Mouse (Mus musculus): ENCODE measurements at regions not wholly inside any gene's neighbourhood (a gene's known extent, or its start where the extent isn't known, plus 50 kb on each side); places are given as distances from the start of the nearest gene placed in this dataset.

DNA sequence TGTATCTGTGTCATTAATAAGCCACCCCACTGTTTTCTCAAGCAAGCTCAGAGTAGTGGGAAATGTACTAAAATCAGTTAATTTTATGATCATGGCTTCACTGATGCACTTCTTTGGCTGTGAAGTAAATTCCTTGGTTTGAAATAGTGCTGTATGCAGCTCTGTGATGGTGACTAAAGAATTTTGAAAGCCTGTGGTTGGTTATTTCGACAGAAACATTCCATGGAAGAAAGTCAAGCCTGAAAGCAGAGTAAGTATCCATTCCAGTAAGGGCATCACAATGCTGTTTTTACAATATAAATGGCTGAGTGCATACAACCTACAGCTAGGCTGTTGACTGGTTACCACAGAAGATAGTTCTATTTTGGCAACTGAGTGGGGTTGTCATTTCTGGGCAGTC lies 154.2 kb upstream of the Galnt13 start:
- H3K4me3 ChIP-seq (replicated peaks), result no peak overlapping the region
- H3K27me3 ChIP-seq, result no peaks in the 10 kb centered on the region
- H3K27ac ChIP-seq, result no peak overlapping the region
- no peak overlapping the region for H3K9ac ChIP-seq
- 72% methylated on average over 1 of the region's 1 CpGs for WGBS
- H3K36me3 ChIP-seq, result no peaks in the 10 kb centered on the region
- H3K4me2 ChIP-seq, result no peak overlapping the region
- ATAC-seq (replicated peaks; ENCODE audit: low FRiP score), result no peak
- H3K4me1 ChIP-seq, result no peaks in the 10 kb centered on the region
- H3K9me3 ChIP-seq (replicated peaks), result no peaks in the 10 kb centered on the region

GRCm38 (mm10) chr2:54283876-54284275 lies 152.2 kb upstream of the Galnt13 start:
- no peak for ATAC-seq (replicated peaks; ENCODE audit: low FRiP score)
- Histone ChIP-seq H3K36me3 (no peaks in the 10 kb centered on the region), H3K9ac (no peak overlapping the region), H3K27ac (no peak overlapping the region), H3K9me3 (replicated peaks) (no peaks in the 10 kb centered on the region), H3K4me1 (no peaks in the 10 kb centered on the region), H3K4me2 (no peak overlapping the region), H3K4me3 (replicated peaks) (no peak overlapping the region), H3K27me3 (no peaks in the 10 kb centered on the region)
- 87% methylated on average over 2 of the region's 2 CpGs for WGBS

GRCm38 (mm10) chr2:54305473-54305872 lies 130.6 kb upstream of the Galnt13 start:
- H3K4me2 ChIP-seq, result no peak overlapping the region
- no peak overlapping the region for H3K4me3 ChIP-seq (replicated peaks)
- no peak for ATAC-seq (replicated peaks; ENCODE audit: low FRiP score)
- no peak overlapping the region for H3K9ac ChIP-seq
- no peaks in the 10 kb centered on the region for H3K36me3 ChIP-seq
- no peaks in the 10 kb centered on the region for H3K27me3 ChIP-seq
- 74% methylated on average over 4 of the region's 4 CpGs for WGBS
- H3K4me1 ChIP-seq, result no peaks in the 10 kb centered on the region
- H3K9me3 ChIP-seq (replicated peaks), result no peaks in the 10 kb centered on the region
- H3K27ac ChIP-seq, result no peak overlapping the region

DNA sequence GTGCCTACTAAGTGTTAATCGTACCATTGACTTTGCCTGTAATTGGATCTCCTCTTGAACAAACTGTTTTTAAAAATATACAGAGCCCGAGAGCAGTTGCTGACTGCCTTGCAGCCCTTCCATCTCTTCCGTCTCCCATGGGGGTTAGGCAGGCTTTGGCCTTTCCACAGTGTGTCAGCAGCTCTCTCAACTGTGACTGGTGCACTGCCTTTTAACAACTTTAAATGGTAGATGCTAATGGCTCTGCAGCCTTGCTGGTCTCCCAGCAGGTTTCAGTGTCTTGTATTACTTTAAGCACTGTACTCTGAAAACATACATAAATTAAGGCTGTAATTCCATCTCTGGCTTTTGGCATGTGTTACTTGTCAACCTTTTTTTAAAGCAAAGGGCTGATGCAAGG lies 117.6 kb upstream of the Galnt13 start:
- H3K4me2 ChIP-seq, result no peak overlapping the region
- no peaks in the 10 kb centered on the region for H3K9me3 ChIP-seq (replicated peaks)
- H3K27ac ChIP-seq, result no peak overlapping the region
- H3K4me3 ChIP-seq (replicated peaks), result no peak overlapping the region
- H3K4me1 ChIP-seq, result 0 out of 2 replicates have a peak, but pooled peaks cover 4% of the 10 kb centered on the region
- H3K27me3 ChIP-seq, result no peaks in the 10 kb centered on the region
- no peak overlapping the region for H3K9ac ChIP-seq
- WGBS, result 27% methylated on average over 3 of the region's 3 CpGs
- no peaks in the 10 kb centered on the region for H3K36me3 ChIP-seq
- ATAC-seq (replicated peaks; ENCODE audit: low FRiP score), result peak; percentile 97

DNA sequence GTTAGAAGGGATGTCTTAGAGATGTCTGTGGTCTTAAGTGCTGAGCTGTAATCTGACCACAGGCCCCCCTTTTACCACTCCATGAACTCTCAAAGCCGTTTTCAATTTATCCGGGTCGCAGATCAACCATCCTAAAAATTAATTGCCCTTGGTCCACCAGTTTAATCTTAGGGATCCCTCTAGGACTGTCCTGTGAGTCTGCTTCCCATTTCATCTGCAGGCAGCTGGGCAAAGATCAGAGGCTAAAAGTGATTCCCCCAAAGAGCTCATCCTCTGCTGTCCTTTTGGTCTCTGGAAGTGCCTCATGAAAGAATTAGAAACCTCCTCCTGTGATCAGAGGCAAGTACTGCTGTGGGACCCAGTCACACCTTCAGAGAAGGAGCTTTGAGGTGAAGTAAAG lies 69.2 kb upstream of the Galnt13 start:
- WGBS, result 21% methylated on average over 3 of the region's 3 CpGs
- Histone ChIP-seq H3K36me3 (no peaks in the 10 kb centered on the region), H3K4me2 (no peak overlapping the region), H3K4me1 (no peaks in the 10 kb centered on the region), H3K27me3 (no peaks in the 10 kb centered on the region), H3K27ac (no peak overlapping the region), H3K9me3 (replicated peaks) (no peaks in the 10 kb centered on the region), H3K9ac (no peak overlapping the region), H3K4me3 (replicated peaks) (no peak overlapping the region)
- 0 out of 2 replicates have a peak, but pooled peaks have one; percentile 40 for ATAC-seq (replicated peaks; ENCODE audit: low FRiP score)

GRCm38 (mm10) chr2:54379279-54379678 lies 56.8 kb upstream of the Galnt13 start:
- no peak overlapping the region for H3K9ac ChIP-seq
- H3K9me3 ChIP-seq (replicated peaks), result no peaks in the 10 kb centered on the region
- H3K27me3 ChIP-seq, result no peaks in the 10 kb centered on the region
- H3K36me3 ChIP-seq, result no peaks in the 10 kb centered on the region
- no peaks in the 10 kb centered on the region for H3K4me1 ChIP-seq
- no peak overlapping the region for H3K4me2 ChIP-seq
- H3K27ac ChIP-seq, result no peak overlapping the region
- ATAC-seq (replicated peaks; ENCODE audit: low FRiP score), result no peak
- WGBS, result 87% methylated on average over 2 of the region's 2 CpGs
- H3K4me3 ChIP-seq (replicated peaks), result no peak overlapping the region
